Mouse (Mus musculus): ENCODE measurements around the gene Aicda. TPM values are rescaled to one million over a fixed set of nuclear protein-coding genes. Genes with fewer than 3 reads are reported as not detected.
"Not testable (repeated sequence)": the region's sequence is repeated elsewhere in the genome, so short reads cannot be mapped to it uniquely, and the experiment has no call there.

Gene Aicda
- total RNA-seq, 2 experiments from 2014 or later, result not detected

GRCm38 (mm10) chr6:122531466-122532174 lies 22.0 kb upstream of the Aicda start:
- Histone ChIP-seq H3K27ac (no peak overlapping the region), H3K4me3 (no peak overlapping the region)
- intact Hi-C loops (cut with DNase I), result no loop called here
- DNase-seq (ENCODE audit: extremely low spot score in 1 of 2, low spot score in 2 of 2), result no peak
- TF ChIP-seq CTCF (IDR thresholded peaks at IDR 0.05), result no peak

GRCm38 (mm10) chr6:122532883-122533302 lies 20.7 kb upstream of the Aicda start:
- Histone ChIP-seq H3K4me3 (no peak overlapping the region), H3K27ac (no peak overlapping the region)
- intact Hi-C loops (cut with DNase I), result no loop called here
- DNase-seq (ENCODE audit: extremely low spot score in 1 of 2, low spot score in 2 of 2), result no peak
- TF ChIP-seq CTCF (IDR thresholded peaks at IDR 0.05), result no peak

- intact Hi-C loops (cut with DNase I), result no loop called here
- no peak for DNase-seq (ENCODE audit: extremely low spot score in 1 of 2, low spot score in 2 of 2)
Observed at GRCm38 (mm10) chr6:122534032-122534431, 19.6 kb upstream of the Aicda start.

GRCm38 (mm10) chr6:122539564-122539963 lies 14.0 kb upstream of the Aicda start:
- no peak for DNase-seq (ENCODE audit: extremely low spot score in 1 of 2, low spot score in 2 of 2)
- Histone ChIP-seq H3K4me3 (no peak overlapping the region), H3K27ac (peak overlapping the region; percentile 64)
- intact Hi-C loops (cut with DNase I), result no loop called here
- TF ChIP-seq CTCF (IDR thresholded peaks at IDR 0.05), result no peak

More at GRCm38 (mm10) chr6:122534032-122534431, 19.6 kb upstream of the Aicda start:
- no peak overlapping the region for H3K4me3 ChIP-seq
- no peak overlapping the region for H3K27ac ChIP-seq
- no peak for TF ChIP-seq CTCF (IDR thresholded peaks at IDR 0.05)

- DNase-seq (ENCODE audit: extremely low spot score in 1 of 2, low spot score in 2 of 2); H3K27ac ChIP-seq; intact Hi-C loops (cut with DNase I); H3K4me3 ChIP-seq: not testable (repeated sequence)
Observed at GRCm38 (mm10) chr6:122542459-122542858, 11.1 kb upstream of the Aicda start.

- H3K27ac ChIP-seq, result no peak overlapping the region
- no peak overlapping the region for H3K4me3 ChIP-seq
- TF ChIP-seq CTCF (IDR thresholded peaks at IDR 0.05), result no peak
- no peak for DNase-seq (ENCODE audit: extremely low spot score in 1 of 2, low spot score in 2 of 2)
- intact Hi-C loops (cut with DNase I), result no loop called here
Observed at GRCm38 (mm10) chr6:122543574-122543973, 10.0 kb upstream of the Aicda start.

GRCm38 (mm10) chr6:122544672-122545071 lies 8.9 kb upstream of the Aicda start:
- Histone ChIP-seq H3K4me3 (no peak overlapping the region), H3K27ac (no peak overlapping the region)
- TF ChIP-seq CTCF (IDR thresholded peaks at IDR 0.05), result no peak
- intact Hi-C loops (cut with DNase I), result no loop called here
- DNase-seq (ENCODE audit: extremely low spot score in 1 of 2, low spot score in 2 of 2), result no peak

GRCm38 (mm10) chr6:122545289-122545882 lies 8.2 kb upstream of the Aicda start:
- H3K4me3 ChIP-seq, result no peak overlapping the region
- intact Hi-C loops (cut with DNase I), result no loop called here

GRCm38 (mm10) chr6:122545948-122546347 lies 7.7 kb upstream of the Aicda start:
- intact Hi-C loops (cut with DNase I), result no loop called here
- H3K27ac ChIP-seq, result no peak overlapping the region
- no peak overlapping the region for H3K4me3 ChIP-seq
- no peak for TF ChIP-seq CTCF (IDR thresholded peaks at IDR 0.05)
- DNase-seq (ENCODE audit: extremely low spot score in 1 of 2, low spot score in 2 of 2), result no peak

More at GRCm38 (mm10) chr6:122545289-122545882, 8.2 kb upstream of the Aicda start:
- no peak for DNase-seq (ENCODE audit: extremely low spot score in 1 of 2, low spot score in 2 of 2)
- no peak overlapping the region for H3K27ac ChIP-seq
- no peak for TF ChIP-seq CTCF (IDR thresholded peaks at IDR 0.05)

GRCm38 (mm10) chr6:122554102-122554501 lies 501 bp downstream of the Aicda start:
- Histone ChIP-seq H3K27ac (no peak overlapping the region), H3K4me3 (no peak overlapping the region)
- intact Hi-C loops (cut with DNase I), result no loop called here
- no peak for DNase-seq (ENCODE audit: extremely low spot score in 1 of 2, low spot score in 2 of 2)
- TF ChIP-seq CTCF (IDR thresholded peaks at IDR 0.05), result no peak

- DNase-seq (ENCODE audit: extremely low spot score in 1 of 2, low spot score in 2 of 2), result no peak
- Histone ChIP-seq H3K4me3 (no peak overlapping the region), H3K27ac (no peak overlapping the region)
- intact Hi-C loops (cut with DNase I), result no loop called here
- TF ChIP-seq CTCF (IDR thresholded peaks at IDR 0.05), result no peak
Observed at GRCm38 (mm10) chr6:122555266-122555665, 1.7 kb downstream of the Aicda start.

GRCm38 (mm10) chr6:122556959-122557561 lies 3.5 kb downstream of the Aicda start:
- H3K4me3 ChIP-seq, result peak overlapping the region; percentile 30
- H3K27ac ChIP-seq, result no peak overlapping the region
- TF ChIP-seq CTCF (IDR thresholded peaks at IDR 0.05), result peak; percentile 80
- DNase-seq (ENCODE audit: extremely low spot score in 1 of 2, low spot score in 2 of 2), result peak; percentile 69 to 80
- intact Hi-C loops (cut with DNase I), result no loop called here
